Mouse (Mus musculus) MEL (cell line): ENCODE measurements around the gene Klrd1.
"Not testable (repeated sequence)": the region's sequence is repeated elsewhere in the genome, so short reads cannot be mapped to it uniquely, and the experiment has no call there.

Experiments
- EP300 ChIP-seq, 2 experiments: IDR thresholded peaks; 2 replicates each; pipeline ENCODE4 v1.6.1; 2011; ENCODE audit warnings: improper control_type of control experiment in 2 of 2, low read length in 2 of 2, low read depth in 1 of 2, mild to moderate bottlenecking in 1 of 2
- POLR2A ChIP-seq, 2 experiments: IDR thresholded peaks; 2 replicates each; pipeline ENCODE4 v1.6.1; 2011 to 2012; ENCODE audit warnings: low read length in 2 of 2, mild to moderate bottlenecking in 2 of 2, control low read depth in 1 of 2, improper control_type of control experiment in 1 of 2, low read depth in 1 of 2, moderate library complexity in 1 of 2; ENCODE audit not compliant: control insufficient read depth in 1 of 2, insufficient read depth in 1 of 2, poor library complexity in 1 of 2
- TAL1 ChIP-seq: IDR thresholded peaks from 2 replicates; pipeline ENCODE4 v1.6.1; 2012; ENCODE audit warnings: mild to moderate bottlenecking, inconsistent platforms, low read length, moderate library complexity, mixed read lengths
- TCF12 ChIP-seq: IDR thresholded peaks from 2 replicates; pipeline ENCODE4 v1.6.1; 2014; ENCODE audit warnings: low read depth, mild to moderate bottlenecking, inconsistent platforms, low read length, improper control_type of control experiment, moderate library complexity

DNA sequence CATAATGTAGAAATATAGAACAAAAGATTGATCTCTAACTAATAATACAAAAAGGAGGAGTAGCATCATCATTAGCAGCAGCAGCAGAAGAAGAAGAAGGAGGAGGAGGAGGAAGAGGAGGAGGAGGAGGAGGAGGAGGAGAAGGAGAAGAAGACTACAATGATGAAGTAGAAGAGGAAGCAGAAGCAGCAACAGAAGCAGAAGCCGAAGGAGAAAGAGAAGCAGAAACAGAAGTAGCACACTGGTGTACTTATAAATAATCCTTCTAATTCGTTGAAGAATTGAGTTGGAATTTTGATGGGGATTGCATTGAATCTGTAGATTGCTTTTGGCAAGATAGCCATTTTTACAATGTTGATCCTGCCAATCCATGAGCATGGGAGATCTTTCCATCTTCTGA, 39.5 kb downstream of the Klrd1 start:
- not testable (repeated sequence) for TF ChIP-seq EP300 (IDR thresholded peaks at IDR 0.05; ENCODE audit: low read depth in 1 of 2, low read length in 2 of 2); POLR2A (IDR thresholded peaks at IDR 0.05; ENCODE audit: control insufficient read depth in 1 of 2, insufficient read depth in 1 of 2, low read depth in 1 of 2, low read length in 2 of 2, poor library complexity in 1 of 2); TCF12; TAL1
